Mouse (Mus musculus) liver, embryonic 14 days (tissue): Measurements from ENCODE around the gene Trim47. TPM values are rescaled to one million over a fixed set of nuclear protein-coding genes. Genes with fewer than 3 reads are reported as not detected.

ENCODE experiments used
- polyA plus RNA-seq: library from polyadenylated mRNA; depleted of rRNA; stranded (reverse); fragments of >200 nt; gene quantifications from 2 replicates; pipeline ENCODE4 v1.2.3, GENCODE M21; 2012; rRNA removed

Gene Trim47
- 1.9 TPM in 2 replicates for polyA plus RNA-seq

GRCm38 (mm10) chr11:116127156-116127980 is at the start of gene Trim47:
Trim47 (minus strand) TSS chr11:116127210.

GRCm38 (mm10) chr11:116167884-116168439 is 41.0 kb upstream of the Trim47 start, which contains the start of gene Fbf1:
Fbf1 (minus strand) TSS chr11:116168166.

GRCm38 (mm10) chr11:116138468-116139138 is 11.6 kb upstream of the Trim47 start, which contains the start of gene Mrpl38:
Mrpl38 (minus strand) TSS chr11:116138868.

GRCm38 (mm10) chr11:116130488-116131205 is 3.6 kb upstream of the Trim47 start, which contains the start of gene Trim65:
Trim65 (minus strand) TSS chr11:116131128.

GRCm38 (mm10) chr11:116086258-116087193 is 40.5 kb downstream of the Trim47 start, which contains the start of gene Wbp2:
Wbp2 (minus strand) TSS chr11:116086995.

GRCm38 (mm10) chr11:116077446-116078204 is 49.4 kb downstream of the Trim47 start, which contains the start of gene Unc13d:
Unc13d (minus strand) TSS chr11:116077961.

Other genes with a start within 250 kb of the Trim47 start
- 21.1 and 25.1 TPM in 2 replicates for gene Smim5, start 227.2 kb downstream of the Trim47 start, polyA plus RNA-seq
- 1.4 and 2.2 TPM in 2 replicates for gene Smim6, start 215.2 kb downstream of the Trim47 start, polyA plus RNA-seq
- 25.8 and 29.5 TPM in 2 replicates for gene Sap30bp, start 193.9 kb downstream of the Trim47 start, polyA plus RNA-seq
- gene Recql5, start 193.7 kb downstream of the Trim47 start, polyA plus RNA-seq: 6.3 and 7.7 TPM in 2 replicates
- gene Itgb4, start 152.5 kb downstream of the Trim47 start, polyA plus RNA-seq: 0.09 and 0.11 TPM in 2 replicates
- 50.4 and 60.3 TPM in 2 replicates for gene Galk1, start 114.5 kb downstream of the Trim47 start, polyA plus RNA-seq
- 250 and 282 TPM in 2 replicates for gene H3f3b, start 99.2 kb downstream of the Trim47 start, polyA plus RNA-seq
- 11.1 and 11.6 TPM in 2 replicates for gene Unk, start 96.9 kb downstream of the Trim47 start, polyA plus RNA-seq
- 17.2 and 18.8 TPM in 2 replicates for gene Unc13d, start 49.2 kb downstream of the Trim47 start, polyA plus RNA-seq
- gene Wbp2, start 40.2 kb downstream of the Trim47 start, polyA plus RNA-seq: 40.4 and 47.0 TPM in 2 replicates
- gene Trim65, start 3.9 kb upstream of the Trim47 start, polyA plus RNA-seq: 1.2 and 1.4 TPM in 2 replicates
- 14.7 and 19.3 TPM in 2 replicates for gene Mrpl38, start 11.7 kb upstream of the Trim47 start, polyA plus RNA-seq
- 8.4 and 9.4 TPM in 2 replicates for gene Fbf1, start 41.0 kb upstream of the Trim47 start, polyA plus RNA-seq
- 17.4 and 21.2 TPM in 2 replicates for gene Ten1, start 71.6 kb upstream of the Trim47 start, polyA plus RNA-seq
- gene Acox1, start 71.8 kb upstream of the Trim47 start, polyA plus RNA-seq: 13.8 and 15.6 TPM in 2 replicates
- gene Evpl, start 110.9 kb upstream of the Trim47 start, polyA plus RNA-seq: 0.07 and 0.28 TPM in 2 replicates
- gene Srp68, start 147.0 kb upstream of the Trim47 start, polyA plus RNA-seq: 35.5 and 39.0 TPM in 2 replicates
- gene Galr2, start 153.7 kb upstream of the Trim47 start, polyA plus RNA-seq: 0.01 TPM in 1 of 2 replicates, not detected in the other
- gene Exoc7, start 180.0 kb upstream of the Trim47 start, polyA plus RNA-seq: 8.0 and 8.8 TPM in 2 replicates
- 0.94 and 1.0 TPM in 2 replicates for gene Foxj1, start 208.2 kb upstream of the Trim47 start, polyA plus RNA-seq